Mouse (Mus musculus) brain, embryonic 14.5 days (tissue): ENCODE data around the gene Nmbr.

Experiments
- CTCF ChIP-seq: fragments of 200-500 bp; IDR thresholded peaks from 2 replicates; pipeline ENCODE4 v1.5.1; 2012; ENCODE audit warnings: inconsistent platforms, mild to moderate bottlenecking, moderate library complexity, borderline replicate concordance; ENCODE audit not compliant: insufficient read depth, insufficient read length; ENCODE audit errors: extremely low read depth
- POLR2A ChIP-seq: fragments of 200-500 bp; IDR thresholded peaks from 2 replicates; pipeline ENCODE4 v1.6.1; 2012; ENCODE audit warnings: mild to moderate bottlenecking, inconsistent platforms, borderline replicate concordance; ENCODE audit not compliant: poor library complexity, insufficient read depth, insufficient read length, severe bottlenecking; ENCODE audit errors: extremely low read depth

- TF ChIP-seq CTCF (no peak), POLR2A (no peak)
These were observed 1.5 kb upstream of the Nmbr start for GRCm38 (mm10) chr10:14703830-14704420.
